Mouse (Mus musculus): ENCODE measurements at regions not wholly inside any gene's neighbourhood (a gene's known extent, or its start where the extent isn't known, plus 50 kb on each side); places are given as distances from the start of the nearest gene placed in this dataset.

GRCm38 (mm10) chr8:8826801-8827200 lies 136.5 kb upstream of the Arglu1 start:
- TF ChIP-seq CTCF (conservative IDR thresholded peaks at IDR 0.05; ENCODE audit: insufficient read depth, insufficient read length, low read depth, low read length) = no peak
- no peak for TF ChIP-seq POLR2A (IDR thresholded peaks at IDR 0.05; ENCODE audit: low read depth, low read length)

Data from kidney, adult 2 months (tissue).